Mouse (Mus musculus) bone marrow, adult 2 months (tissue): ENCODE results near the gene 4931428F04Rik.

ENCODE experiments used
- CTCF ChIP-seq: fragments of 200-500 bp; IDR thresholded peaks from 2 replicates; pipeline ENCODE4 v1.5.1; 2011; ENCODE audit warnings: low read length, control low read depth; ENCODE audit not compliant: control insufficient read depth, insufficient read depth
- POLR2A ChIP-seq: fragments of 200-500 bp; IDR thresholded peaks from 2 replicates; pipeline ENCODE4 v1.6.1; 2011; ENCODE audit warnings: low read depth, mild to moderate bottlenecking, control low read depth, low read length, borderline replicate concordance; ENCODE audit not compliant: control insufficient read depth

- TF ChIP-seq CTCF (no peak), POLR2A (no peak)
These were observed 49.3 kb upstream of the 4931428F04Rik start for GRCm38 (mm10) chr8:105338992-105339391.
